19 mouse cellular contexts compared by ENCODE assay signal in the genomic region with DNA sequence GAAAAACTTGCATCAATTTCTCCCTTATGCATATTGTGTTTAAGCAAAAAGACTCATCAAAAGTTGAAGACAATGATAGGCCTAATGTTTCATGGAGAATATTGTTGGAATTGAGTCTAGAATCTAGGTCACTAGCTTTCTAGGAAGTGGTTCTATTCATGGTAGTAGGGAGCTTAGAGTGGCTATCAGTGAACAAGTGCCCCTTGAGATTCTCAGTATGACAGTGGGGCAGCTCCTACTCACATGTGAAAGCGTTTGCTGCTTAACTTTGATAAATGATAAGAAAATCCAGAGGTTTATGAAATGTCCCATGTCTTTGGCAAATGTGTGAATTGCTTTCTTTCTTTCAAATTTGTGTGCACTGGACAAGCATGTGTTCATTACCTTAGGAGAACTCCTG. TPM values are rescaled to one million over a fixed set of nuclear protein-coding genes. Genes with fewer than 3 reads are reported as not detected.
DNase-seq lines count a peak whose midpoint lies in the region; ATAC-seq and TF ChIP-seq lines count a peak whose summit lies in the region.
"Had no signal": no experiment of that assay in that cellular context is flagged by ENCODE, and none has a peak within 500 bp of the region (broad histone marks: within the 10 kb centered on the region; RNA-seq: fewer than 3 reads in every experiment).

No protein-coding gene starts in this region.

- no peak overlapping the region for H3K9ac ChIP-seq in liver, embryonic 11.5 days (ENCODE audit: low read depth, low read length)
- H3K9ac ChIP-seq in MEL (ENCODE audit: control insufficient read depth, low read depth, low read length, poor library complexity, severe bottlenecking): no peak overlapping the region
- no peak overlapping the region for H3K9ac ChIP-seq in liver, embryonic 13.5 days
- no peak overlapping the region for H3K9ac ChIP-seq in stomach, postnatal 0 days (ENCODE audit: low read length)
- H3K9ac ChIP-seq: embryonic facial prominence, embryonic 13.5 days; forebrain, embryonic 12.5 days; forebrain, postnatal 0 days; heart, embryonic 13.5 days had no signal

- no peak for DNase-seq in liver, embryonic 11.5 days (ENCODE audit: low spot score)
- DNase-seq in liver (no peak), MEL (ENCODE audit: low read depth, low spot score) (no peak)
- no peak for DNase-seq in liver, embryonic 13.5 days
- no peak for DNase-seq in stomach, postnatal 0 days (ENCODE audit: low spot score)
- no peak for DNase-seq in frontal cortex, postnatal 25 days (ENCODE audit: low spot score in 2 of 2)
- DNase-seq: adrenal gland, postnatal 10 days; cerebellum, adult 18-20 months; cerebellum, adult 9-11 months; cerebellum, postnatal 36 days; forebrain, postnatal 0 days; gastrocnemius, postnatal 36 days; heart, adult 11 months; heart, postnatal 36 days had no signal

- no peaks in the 10 kb centered on the region for H3K27me3 ChIP-seq in liver, embryonic 11.5 days (replicated peaks; ENCODE audit: control insufficient read depth, insufficient read depth, low read length)
- no peaks in the 10 kb centered on the region for H3K27me3 ChIP-seq in MEL (ENCODE audit: control insufficient read depth in 1 of 2, insufficient read depth in 2 of 2, low read length in 2 of 2)
- no peaks in the 10 kb centered on the region for H3K27me3 ChIP-seq in liver, embryonic 13.5 days
- no peaks in the 10 kb centered on the region for H3K27me3 ChIP-seq in stomach, postnatal 0 days (ENCODE audit: control insufficient read depth, insufficient read depth, low read length)
- H3K27me3 ChIP-seq: embryonic facial prominence, embryonic 13.5 days; forebrain, embryonic 12.5 days; heart, embryonic 13.5 days had no signal

- TF ChIP-seq POLR2A in MEL (IDR thresholded peaks at IDR 0.05; ENCODE audit: control insufficient read depth in 1 of 2, insufficient read depth in 1 of 2, low read depth in 1 of 2, low read length in 2 of 2, poor library complexity in 1 of 2): no peak

- peaks cover 6% of the 10 kb centered on the region for H3K79me2 ChIP-seq in MEL (ENCODE audit: control insufficient read depth, insufficient read depth, low read length, poor library complexity)

- 0 out of 2 replicates have a peak, but pooled peaks cover 2% of the 10 kb centered on the region for H3K4me1 ChIP-seq in liver, embryonic 11.5 days (replicated peaks; ENCODE audit: control insufficient read depth, insufficient read depth, low read length)
- peaks cover 26% of the 10 kb centered on the region in 2 experiments for H3K4me1 ChIP-seq in MEL (ENCODE audit: control insufficient read depth in 1 of 2, insufficient read depth in 2 of 2, low read length in 2 of 2)
- H3K4me1 ChIP-seq in liver, embryonic 13.5 days (replicated peaks): peaks cover 27% of the 10 kb centered on the region
- H3K4me1 ChIP-seq in stomach, postnatal 0 days (replicated peaks; ENCODE audit: control insufficient read depth, insufficient read depth): no peaks in the 10 kb centered on the region
- H3K4me1 ChIP-seq: embryonic facial prominence, embryonic 13.5 days; forebrain, embryonic 12.5 days had no signal

- no peaks in the 10 kb centered on the region for H3K9me3 ChIP-seq in liver, embryonic 11.5 days (ENCODE audit: control insufficient read depth, low read length)
- no peaks in the 10 kb centered on the region for H3K9me3 ChIP-seq in MEL (replicated peaks; ENCODE audit: insufficient read depth, low read length)
- H3K9me3 ChIP-seq in liver, embryonic 13.5 days (replicated peaks): no peaks in the 10 kb centered on the region
- no peaks in the 10 kb centered on the region for H3K9me3 ChIP-seq in stomach, postnatal 0 days (ENCODE audit: control insufficient read depth, low read length)
- H3K9me3 ChIP-seq: embryonic facial prominence, embryonic 13.5 days; forebrain, embryonic 12.5 days; heart, embryonic 13.5 days had no signal

- H3K27ac ChIP-seq in liver, embryonic 11.5 days (ENCODE audit: low read depth, low read length): no peak overlapping the region
- no peak overlapping the region for H3K27ac ChIP-seq in MEL (ENCODE audit: control insufficient read depth, low read depth, low read length)
- no peak overlapping the region for H3K27ac ChIP-seq in liver, embryonic 13.5 days
- no peak overlapping the region for H3K27ac ChIP-seq in stomach, postnatal 0 days (replicated peaks)
- H3K27ac ChIP-seq: embryonic facial prominence, embryonic 13.5 days; forebrain, embryonic 12.5 days; heart, embryonic 13.5 days had no signal

- no peak for TF ChIP-seq EP300 in MEL (IDR thresholded peaks at IDR 0.05; ENCODE audit: low read depth in 1 of 2, low read length in 2 of 2)
- TF ChIP-seq EP300 in stomach, postnatal 0 days (optimal IDR thresholded peaks at IDR 0.05): no peak

- 35% methylated on average over 1 of the region's 1 CpGs for WGBS in liver, embryonic 11.5 days
- WGBS in liver, embryonic 13.5 days (ENCODE audit: insufficient replicate concordance): 3% methylated on average over 1 of the region's 1 CpGs
- WGBS in stomach, postnatal 0 days: 62% methylated on average over 1 of the region's 1 CpGs

- peak overlapping the region; percentile 45 for H3K4me2 ChIP-seq in liver, embryonic 11.5 days
- peak overlapping the region; percentile 14; the same call in 1 of the 2 replicates for H3K4me2 ChIP-seq in liver, embryonic 13.5 days
- no peak overlapping the region for H3K4me2 ChIP-seq in stomach, postnatal 0 days (replicated peaks; ENCODE audit: low read depth)
- H3K4me2 ChIP-seq: embryonic facial prominence, embryonic 13.5 days; forebrain, embryonic 12.5 days; heart, embryonic 13.5 days had no signal

- no peak for TF ChIP-seq CTCF in MEL (IDR thresholded peaks at IDR 0.05 in 2 of 3, conservative IDR thresholded peaks at IDR 0.05 in 1 of 3; ENCODE audit: control insufficient read depth in 1 of 3, insufficient read depth in 1 of 3, low read depth in 2 of 3, low read length in 3 of 3, poor library complexity in 1 of 3, severe bottlenecking in 1 of 3)
- no peak for TF ChIP-seq CTCF in stomach, postnatal 0 days (IDR thresholded peaks at IDR 0.05; ENCODE audit: low read depth)

- no peaks in the 10 kb centered on the region for H3K36me3 ChIP-seq in liver, embryonic 11.5 days (ENCODE audit: control insufficient read depth, insufficient read depth, low read length)
- peaks cover 0 to 50% of the 10 kb centered on the region in 2 experiments; a peak in 2 of 4 replicates for H3K36me3 ChIP-seq in MEL (ENCODE audit: control insufficient read depth in 1 of 2, insufficient read depth in 2 of 2, low read length in 2 of 2)
- no peaks in the 10 kb centered on the region for H3K36me3 ChIP-seq in liver, embryonic 13.5 days
- H3K36me3 ChIP-seq in stomach, postnatal 0 days (ENCODE audit: control insufficient read depth, insufficient read depth, low read length): no peaks in the 10 kb centered on the region
- H3K36me3 ChIP-seq: embryonic facial prominence, embryonic 13.5 days; forebrain, embryonic 12.5 days; G1E; heart, embryonic 13.5 days had no signal

- H3K4me3 ChIP-seq in liver, embryonic 11.5 days (ENCODE audit: low read depth, low read length): no peak overlapping the region
- H3K4me3 ChIP-seq in MEL (ENCODE audit: control insufficient read depth in 1 of 2, insufficient read depth in 1 of 2, low read depth in 2 of 2, low read length in 2 of 2): no peak overlapping the region
- no peak overlapping the region for H3K4me3 ChIP-seq in liver, embryonic 13.5 days (replicated peaks)
- H3K4me3 ChIP-seq in stomach, postnatal 0 days (ENCODE audit: low read depth, low read length): no peak overlapping the region
- H3K4me3 ChIP-seq: embryonic facial prominence, embryonic 13.5 days; forebrain, embryonic 12.5 days; heart, embryonic 13.5 days had no signal

- TF ChIP-seq RAD21 in MEL (IDR thresholded peaks at IDR 0.05; ENCODE audit: low read depth, low read length): no peak

- peak; percentile 55 for ATAC-seq in liver, embryonic 11.5 days (replicated peaks; ENCODE audit: low FRiP score)
- peak; percentile 61 for ATAC-seq in liver, embryonic 13.5 days (ENCODE audit: low read depth)
- no peak for ATAC-seq in stomach, postnatal 0 days (ENCODE audit: low FRiP score, low TSS enrichment)
- ATAC-seq: forebrain, postnatal 0 days; hindbrain, embryonic 16.5 days had no signal

TF ChIP-seq in MEL, 35 proteins besides CTCF, POLR2A, EP300 and RAD21:
- TF ChIP-seq GATA1 (IDR thresholded peaks at IDR 0.05; ENCODE audit: low read depth, low read length) (0 out of 2 replicates have a peak, but pooled peaks have one; percentile 13), MAZ (IDR thresholded peaks at IDR 0.05; ENCODE audit: low read depth, low read length) (no peak)

RNA-seq across cellular contexts. Expression of a gene that starts 2.0 kb away (rescaled TPM):
- polyA plus RNA-seq in liver, embryonic 11.5 days (2014; fragmentation: Nextera tagmentation; extraction: Ambion mirVana): 23.6 and 27.3 TPM in 2 replicates
- 6.4 and 8.6 TPM in 2 replicates for total RNA-seq in MEL (2012; rRNA removed)
- 10 to 100 TPM in 1 of 2 experiments, not detected in 1; 14.4 TPM for polyA plus RNA-seq in MEL (2012; ENCODE audit: insufficient read depth in 1 of 2, insufficient read length in 2 of 2, low read depth in 1 of 2, low replicate concordance in 2 of 2, missing spikeins in 1 of 2)
- 11.0 and 12.4 TPM in 2 replicates for polyA plus RNA-seq in liver, embryonic 13.5 days (2015; fragmentation: Nextera tagmentation; extraction: Ambion mirVana)
- polyA plus RNA-seq in stomach, postnatal 0 days (2015; fragmentation: Nextera tagmentation; extraction: Ambion mirVana): 31.4 and 31.6 TPM in 2 replicates
- polyA plus RNA-seq: G1E had no signal
